Mouse (Mus musculus) mouse trophoblast stem cell (cell line): ENCODE measurements around the gene Gpr137.
"Not testable (repeated sequence)": the region's sequence is repeated elsewhere in the genome, so short reads cannot be mapped to it uniquely, and the experiment has no call there.

ENCODE experiments used
- in situ Hi-C, 2 experiments: fragments of 300-500 bp; cut with MseI, MboI; formaldehyde crosslinking; loops; 2 replicates in 1 of 2; 3 replicates in 1 of 2; pipeline ENCODE4 v1.15.1; 2025

Gpr137 gene

DNA sequence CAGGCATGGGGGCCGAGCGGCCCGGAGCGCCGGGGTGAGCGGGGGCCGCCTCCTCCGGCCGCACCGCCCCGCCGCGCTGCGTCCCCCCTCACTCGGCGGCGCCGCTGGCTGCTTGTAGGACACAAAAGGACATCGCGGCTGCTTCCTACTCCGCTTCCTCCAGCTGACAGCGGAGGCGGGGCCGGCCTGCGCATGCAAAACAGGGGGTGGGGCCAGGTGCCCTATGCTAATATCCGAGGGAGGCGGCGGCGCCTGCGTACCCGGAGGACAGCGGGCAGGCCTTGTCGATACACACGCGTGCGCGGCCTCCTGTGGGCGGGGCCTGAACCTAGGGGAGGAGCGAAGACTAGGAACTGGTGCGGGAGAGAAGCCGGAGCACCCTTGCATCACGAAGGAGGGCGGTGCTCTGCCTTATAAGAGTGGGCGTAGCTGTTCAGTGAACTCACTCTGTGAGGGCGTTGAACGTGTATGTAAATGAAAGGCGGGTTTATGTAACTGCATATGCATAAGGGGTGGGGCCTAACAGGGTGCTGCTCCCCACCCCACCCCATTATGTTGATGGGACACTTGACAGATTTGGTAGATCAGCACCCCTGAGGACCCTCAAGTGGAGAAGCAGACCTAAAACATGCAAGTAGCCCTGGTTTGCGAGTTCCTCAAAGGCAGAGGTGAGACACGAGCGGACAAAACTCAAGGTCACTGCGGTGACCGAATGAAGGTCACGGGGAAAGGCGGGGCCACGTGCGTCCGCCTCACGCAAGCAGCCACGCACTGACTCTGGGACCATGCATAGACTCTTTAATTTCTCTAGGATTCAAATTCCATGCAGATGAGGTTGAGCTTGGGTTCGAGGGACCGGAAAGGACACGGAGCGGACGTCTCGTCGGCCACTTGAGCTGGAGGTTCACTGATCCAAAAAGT, 20.4 kb downstream of the Gpr137 start, which contains the start of gene Esrra:
TSS of gene Esrra (minus strand) at position 167 of the 921 bp plus-strand sequence.
- in situ Hi-C loops, result no loop called here

DNA sequence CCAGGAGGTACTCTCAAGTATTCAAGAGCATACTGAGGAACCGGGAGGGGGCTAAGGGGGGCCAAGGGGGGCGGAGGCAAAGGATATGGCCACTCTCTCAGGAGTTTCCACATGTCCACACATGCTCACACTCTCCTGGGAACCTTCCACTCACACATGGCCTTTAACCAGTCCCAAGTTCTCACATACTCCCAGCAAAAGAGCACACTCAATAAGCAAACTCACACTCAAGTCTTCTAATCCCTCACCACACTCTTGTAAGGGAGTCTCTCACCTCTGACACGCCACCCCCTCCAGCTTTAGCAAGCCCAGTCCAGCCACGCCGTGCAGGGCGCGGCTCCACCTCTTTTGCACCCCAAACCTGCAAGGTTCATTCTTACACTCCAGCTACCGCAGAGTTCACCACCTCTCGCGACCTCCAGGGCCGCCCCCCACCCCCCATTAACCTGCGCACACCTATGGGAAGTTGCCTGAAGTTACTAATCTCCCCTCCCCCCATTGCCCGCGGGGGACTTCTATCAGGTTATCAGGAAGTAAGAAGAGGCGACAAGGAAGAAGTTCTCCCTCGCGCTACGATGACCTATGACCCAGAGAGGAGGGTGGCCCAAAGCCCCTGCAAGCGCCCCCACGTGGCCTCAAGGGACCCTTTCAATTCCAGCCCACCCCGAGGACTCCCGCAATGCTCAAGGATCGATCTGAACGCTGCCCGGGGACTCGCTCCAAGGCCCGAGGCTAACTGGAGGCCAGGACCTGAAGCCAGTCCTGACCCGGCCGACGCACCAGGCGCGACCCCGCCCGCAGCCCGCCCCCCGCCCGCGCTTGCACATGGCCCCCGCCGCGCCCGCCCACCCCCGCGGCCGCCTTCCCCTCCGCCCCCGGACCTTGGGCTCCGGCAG, 21.3 kb downstream of the Gpr137 start:
- in situ Hi-C loops, result no loop called here

DNA sequence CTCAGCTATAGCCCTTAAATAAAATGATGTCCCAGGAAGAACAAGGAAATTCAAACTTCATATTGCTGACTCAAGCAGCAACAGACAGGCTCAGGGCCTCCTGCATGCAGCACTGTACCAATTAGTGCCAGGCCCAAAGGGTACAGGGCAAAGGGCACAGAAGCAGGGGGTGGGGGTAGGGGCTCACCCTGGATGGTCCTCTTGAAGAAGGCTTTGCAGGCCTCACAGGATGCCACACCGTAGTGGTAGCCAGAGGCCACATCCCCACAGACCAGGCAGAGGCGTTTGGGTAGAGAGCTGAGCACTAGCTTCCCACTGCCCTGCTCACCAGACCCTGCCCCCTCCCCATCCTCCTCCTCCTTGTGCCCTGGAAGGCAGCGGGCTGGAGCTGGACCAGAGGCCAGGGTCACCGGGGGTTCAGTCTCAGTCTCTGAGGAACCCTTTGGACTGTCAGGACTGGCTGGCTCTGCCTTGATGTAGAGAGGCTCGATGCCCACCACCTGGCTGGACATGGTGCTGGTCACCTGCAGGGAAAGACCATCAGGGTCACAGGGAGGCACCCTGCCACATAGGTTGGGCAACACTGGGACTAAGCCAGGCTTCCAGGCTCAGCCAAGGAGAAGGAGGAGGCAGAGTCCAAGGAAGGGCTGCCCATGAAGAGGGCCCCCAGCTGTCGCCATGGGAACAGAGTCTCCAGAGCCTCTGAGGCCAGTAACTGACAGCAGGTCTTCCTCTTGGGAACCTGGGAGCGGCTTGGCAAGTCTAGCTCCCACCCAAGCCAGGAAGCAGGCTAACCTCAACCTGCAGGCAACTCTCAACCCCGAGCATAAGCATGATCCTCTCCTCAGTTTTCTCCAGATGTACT, 22.2 kb downstream of the Gpr137 start:
- in situ Hi-C loops, result no loop called here

DNA sequence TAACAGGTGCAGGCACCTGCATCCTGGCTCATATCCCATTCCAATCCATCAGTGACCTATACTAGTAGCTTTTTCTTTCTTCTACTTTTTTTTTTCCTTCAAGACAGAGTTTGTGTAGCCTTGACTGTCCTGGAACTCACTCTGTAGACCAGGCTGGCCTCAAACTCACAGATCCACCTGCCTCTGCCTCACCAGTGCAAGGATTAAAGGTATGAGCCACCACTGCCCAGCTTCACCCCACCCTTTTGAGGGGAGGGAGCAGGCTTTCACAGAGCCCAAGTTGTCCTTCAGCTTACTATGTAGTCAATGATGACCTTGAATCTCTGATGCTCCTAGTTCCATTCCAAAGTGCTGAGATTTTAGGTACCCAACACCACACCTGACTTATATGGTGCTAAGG, 22.8 kb downstream of the Gpr137 start:
- in situ Hi-C loops, result no loop called here

DNA sequence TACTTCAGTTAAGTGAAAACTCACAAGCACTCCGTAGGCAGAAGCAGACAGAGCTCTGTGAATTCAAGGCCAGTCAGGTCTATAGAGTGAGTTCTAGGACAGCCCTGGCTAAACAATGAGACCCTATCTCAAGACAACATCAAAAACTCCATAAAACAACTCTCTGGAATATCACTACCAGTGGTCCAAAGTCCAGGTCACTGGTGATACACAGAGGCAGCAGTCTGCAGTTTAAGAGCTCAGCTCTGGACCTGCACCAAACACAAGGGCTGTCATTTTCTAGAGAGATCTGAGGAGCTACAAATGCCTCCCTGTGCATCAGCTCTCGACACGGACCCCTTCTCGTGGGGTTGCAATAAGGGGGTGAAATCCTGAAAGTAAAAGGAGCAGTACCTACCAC, 24.0 kb downstream of the Gpr137 start:
- in situ Hi-C loops, result no loop called here

DNA sequence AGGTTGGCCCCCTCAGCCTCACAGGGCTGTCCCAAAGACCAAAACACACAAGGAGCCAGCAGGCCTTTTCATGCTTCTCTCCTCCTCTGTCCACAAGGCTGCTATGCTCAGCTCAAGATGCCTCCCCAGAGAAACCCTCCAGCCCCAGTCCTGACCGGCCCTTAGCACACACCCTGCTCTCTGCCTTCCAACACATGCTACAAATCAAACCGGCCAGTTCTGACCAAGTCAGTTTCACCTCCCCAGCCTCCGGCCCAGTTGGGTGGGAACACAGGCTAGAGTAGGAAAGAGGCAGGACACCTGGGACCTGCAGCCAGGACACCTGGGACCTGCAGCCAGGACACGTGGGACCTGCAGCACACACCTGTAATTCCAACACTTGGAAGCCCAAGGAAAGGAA, 25.8 kb downstream of the Gpr137 start:
- in situ Hi-C loops, result no loop called here

DNA sequence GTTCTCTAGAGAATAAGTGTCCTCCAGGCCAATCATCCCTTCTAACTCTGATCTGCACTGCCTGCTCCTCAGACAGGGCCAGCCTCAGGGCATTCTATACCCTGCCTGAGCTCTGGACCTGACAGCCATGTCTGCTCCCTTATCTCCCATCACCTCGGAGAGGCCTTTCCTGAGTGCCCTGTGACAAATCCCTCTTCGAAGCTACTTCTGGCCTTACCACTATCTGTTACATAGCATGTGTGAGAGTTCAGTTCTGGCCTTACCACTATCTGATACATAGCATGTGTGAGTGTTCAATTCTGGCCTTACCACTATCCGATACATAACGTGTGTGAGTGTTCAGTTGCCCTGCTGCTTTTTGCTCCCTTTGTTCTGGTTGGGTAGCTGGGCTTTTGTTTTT, 27.0 kb downstream of the Gpr137 start:
- in situ Hi-C loops, result no loop called here

DNA sequence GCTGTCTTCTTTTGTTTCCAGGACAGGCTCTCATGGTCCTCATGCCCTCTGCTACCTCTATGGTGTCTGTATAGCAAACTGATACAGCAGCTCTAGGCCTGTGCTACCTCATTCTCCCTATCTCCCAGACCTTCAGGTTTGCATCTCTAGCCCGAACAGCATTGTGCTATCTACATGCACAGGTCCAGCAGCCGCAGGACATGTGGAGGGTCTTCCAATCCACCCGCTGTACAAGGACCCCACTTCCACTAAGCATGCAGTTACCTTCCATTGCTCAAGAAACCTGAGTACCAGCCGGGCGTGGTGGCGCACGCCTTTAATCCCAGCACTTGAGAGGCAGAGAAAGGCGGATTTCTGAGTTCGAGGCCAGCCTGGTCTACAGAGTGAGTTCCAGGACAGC, 27.7 kb downstream of the Gpr137 start:
- in situ Hi-C loops, result no loop called here

DNA sequence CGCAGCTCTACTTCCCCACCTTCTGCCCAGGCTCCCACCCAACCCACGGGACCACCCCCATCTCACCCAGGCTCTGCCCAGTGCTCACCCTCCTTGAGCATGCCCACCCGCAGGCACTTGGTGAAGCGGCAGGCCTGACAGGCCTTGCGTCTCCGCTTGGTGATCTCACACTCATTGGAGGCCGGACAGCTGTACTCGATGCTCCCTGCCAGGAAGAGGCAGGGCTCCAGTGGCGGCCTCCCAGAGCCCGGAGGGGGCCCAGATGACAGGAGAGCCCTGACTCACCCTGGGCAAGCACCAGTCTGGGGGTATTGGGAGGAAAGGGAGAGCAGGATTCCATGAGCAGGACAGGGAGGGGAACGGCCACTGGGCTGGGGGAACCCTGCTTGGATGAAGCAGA, 28.3 kb downstream of the Gpr137 start:
- in situ Hi-C loops, result no loop called here

DNA sequence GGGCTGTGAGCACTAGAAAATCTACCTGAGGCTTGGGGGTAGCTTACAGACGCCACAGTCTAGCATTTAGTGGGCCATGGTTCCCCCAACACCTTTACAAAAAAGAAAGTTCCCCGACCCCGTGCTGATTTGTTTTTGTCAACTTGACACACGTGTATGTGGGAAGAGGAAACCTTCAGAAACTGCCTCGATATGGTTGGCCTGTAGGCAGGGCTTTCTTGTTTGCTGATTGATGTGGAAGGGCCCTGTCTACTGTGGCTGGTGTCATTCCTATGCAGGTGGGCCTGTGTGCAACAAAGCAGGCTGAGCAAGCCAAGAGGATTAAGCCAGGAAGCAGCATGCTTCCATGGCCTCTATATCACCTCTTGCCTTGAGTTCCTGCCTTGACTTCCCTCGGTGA, 29.2 kb downstream of the Gpr137 start:
- in situ Hi-C loops, result no loop called here

DNA sequence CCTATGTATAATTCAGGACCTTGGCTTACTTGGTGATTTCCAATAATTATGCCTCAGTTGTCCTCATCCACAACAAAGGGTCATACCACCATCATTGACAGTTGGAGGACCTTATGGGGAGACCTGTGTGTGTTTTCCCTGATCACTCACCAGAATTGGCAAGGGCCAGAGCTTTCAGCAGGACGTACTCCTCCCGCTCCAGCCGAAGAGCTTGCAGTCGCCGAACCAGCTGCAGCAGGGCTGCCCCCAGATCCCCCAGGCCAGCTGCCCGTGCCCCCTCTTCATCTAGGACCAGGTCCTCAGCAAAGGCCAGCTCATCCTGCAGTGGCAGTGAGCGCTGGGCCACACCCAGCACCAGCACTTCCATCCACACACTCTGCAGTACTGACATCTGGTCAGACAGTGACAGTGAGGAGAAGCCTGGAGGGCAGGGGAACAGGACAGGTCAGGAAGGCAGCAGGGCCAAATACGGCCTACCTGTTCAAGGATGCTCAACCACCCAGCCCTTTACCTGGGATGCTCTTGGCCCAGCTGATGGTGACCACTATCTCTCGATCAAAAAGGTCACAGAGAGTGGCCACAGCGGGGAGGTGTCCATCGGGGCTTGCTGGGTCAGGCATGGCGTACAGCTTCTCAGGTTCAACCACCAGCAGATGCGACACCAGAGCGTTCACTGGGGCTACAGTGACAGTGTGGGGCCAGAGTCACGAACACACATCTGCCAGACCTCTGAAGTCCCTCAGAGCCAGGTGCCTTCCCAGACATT, 29.9 kb downstream of the Gpr137 start:
- in situ Hi-C loops, result no loop called here

DNA sequence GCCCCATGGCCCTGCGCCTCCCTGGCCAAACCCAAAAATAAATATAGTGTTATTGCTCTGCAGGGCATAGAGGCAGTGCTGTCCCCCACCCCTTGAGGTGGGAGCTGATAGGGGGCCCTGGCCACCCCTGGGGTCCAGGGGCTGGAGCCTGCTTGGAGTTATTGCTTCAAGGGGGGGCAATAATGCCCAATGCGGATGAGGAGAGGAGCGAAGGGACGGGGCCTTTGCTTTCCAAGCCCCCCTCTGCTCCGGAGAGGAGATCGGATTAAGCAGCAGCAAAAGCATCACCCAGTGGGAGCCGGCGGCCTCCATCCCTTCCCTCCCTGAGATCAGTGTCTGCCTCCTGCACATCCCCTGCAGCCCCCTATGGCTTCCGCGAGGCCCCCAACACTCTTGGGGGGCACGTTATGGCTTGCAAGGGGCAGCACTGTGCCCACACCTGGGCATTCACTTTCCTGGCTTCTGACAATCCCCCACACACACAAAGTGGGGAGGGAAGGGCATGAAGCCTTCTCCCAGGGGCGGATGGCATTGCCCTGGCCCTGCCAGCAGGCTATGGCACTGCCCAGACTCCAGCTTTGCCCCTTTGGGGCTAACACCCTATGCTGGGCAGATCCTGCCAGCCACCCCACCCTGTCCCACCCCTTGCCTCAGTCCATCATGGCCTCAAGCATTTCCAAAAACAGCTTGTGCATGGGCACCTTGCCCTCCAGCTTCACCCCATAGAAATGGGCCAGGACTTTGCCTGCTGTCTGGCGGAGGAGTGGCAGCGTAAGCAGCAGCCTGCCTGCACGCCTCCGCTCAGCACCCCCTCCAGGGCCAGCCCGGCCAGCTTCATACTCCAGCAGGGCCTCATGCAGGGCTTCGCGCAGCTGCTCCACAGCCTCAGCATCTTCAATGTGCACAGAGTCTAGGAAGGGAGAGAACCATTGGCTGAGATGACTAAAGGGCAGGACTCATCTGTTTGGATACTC, 30.9 kb downstream of the Gpr137 start:
- in situ Hi-C loops, result no loop called here

DNA sequence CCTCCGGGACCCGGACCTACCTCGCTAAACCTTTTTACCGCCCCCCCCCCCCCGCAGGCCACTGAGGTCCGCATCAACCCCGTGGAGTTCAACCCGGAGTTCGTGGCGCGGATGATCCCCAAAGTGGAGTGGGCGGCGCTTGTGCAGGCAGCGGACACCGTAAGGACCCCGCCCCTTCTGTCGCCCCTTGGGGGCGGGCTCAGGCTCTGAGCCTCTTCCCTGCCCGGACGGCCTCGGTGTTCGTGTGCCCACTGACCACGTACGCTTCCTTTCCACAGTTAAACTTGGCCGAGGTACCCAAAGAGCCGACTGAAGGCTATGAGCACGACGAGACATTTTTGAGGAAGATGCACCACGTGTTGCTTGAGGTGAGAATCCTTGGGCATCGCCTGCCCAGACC, 32.0 kb downstream of the Gpr137 start:
- in situ Hi-C loops, result not testable (repeated sequence)

DNA sequence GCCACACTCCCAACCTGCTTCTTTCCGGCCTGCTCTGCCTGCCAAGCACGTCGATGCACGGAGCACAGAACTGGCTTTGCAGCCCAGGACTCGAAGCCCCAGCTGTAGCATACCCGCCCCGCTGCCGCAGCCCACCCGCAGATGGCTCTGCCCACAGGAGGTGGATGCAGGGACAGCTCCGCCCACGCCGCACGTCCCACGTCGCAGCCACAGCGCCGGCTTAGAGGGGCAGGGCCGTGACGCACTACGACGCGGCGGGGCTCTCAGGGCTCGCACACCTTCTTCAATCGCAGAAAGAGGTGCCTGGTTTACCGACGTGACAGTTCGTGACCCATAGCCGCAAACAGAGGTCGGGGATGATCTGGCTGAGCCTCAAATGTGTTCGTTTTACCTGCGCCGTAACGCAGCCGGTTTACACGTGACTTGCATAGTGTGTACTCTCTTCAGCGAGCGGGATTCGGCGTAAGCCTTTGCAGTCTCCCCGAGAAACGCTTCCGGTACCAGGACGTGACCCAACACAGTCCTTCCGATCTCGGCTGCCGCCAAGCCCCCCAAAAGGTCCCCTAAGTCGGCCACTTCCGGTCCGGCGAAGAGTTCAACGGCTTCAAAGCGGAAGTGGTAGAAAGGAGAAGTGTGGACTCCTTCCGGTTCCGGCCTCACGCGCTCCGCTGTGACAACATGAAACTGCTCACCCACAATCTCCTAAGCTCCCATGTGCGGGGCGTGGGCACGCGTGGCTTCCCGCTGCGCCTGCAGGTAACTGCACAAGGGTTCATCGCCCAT, 32.6 kb downstream of the Gpr137 start, which contains the start of the genes Trmt112 and Prdx5:
TSS of gene Trmt112 (plus strand) at position 192 of the 783 bp plus-strand sequence.
TSS of gene Prdx5 (minus strand) at position 600 of the 783 bp plus-strand sequence.
- in situ Hi-C loops, result no loop called here

DNA sequence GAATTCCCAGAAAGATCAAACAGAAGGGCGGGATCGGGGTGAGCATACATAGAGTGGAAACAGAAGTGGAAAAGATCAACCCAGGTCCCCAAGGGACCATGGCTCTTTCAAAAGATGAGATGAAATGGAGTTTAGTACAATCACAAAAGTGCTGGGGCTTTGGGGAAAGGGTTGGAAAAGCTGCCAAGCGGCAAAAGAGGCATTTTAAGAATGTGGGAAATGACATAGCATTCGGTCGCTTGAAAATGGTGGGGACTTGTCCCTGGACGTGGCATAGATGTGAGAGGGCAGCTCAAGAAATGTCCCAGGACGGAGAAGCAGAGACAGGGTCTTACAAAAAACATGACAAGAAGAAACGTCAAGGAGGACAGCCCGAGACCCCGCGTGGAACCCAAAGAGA, 33.3 kb downstream of the Gpr137 start:
- in situ Hi-C loops, result no loop called here

DNA sequence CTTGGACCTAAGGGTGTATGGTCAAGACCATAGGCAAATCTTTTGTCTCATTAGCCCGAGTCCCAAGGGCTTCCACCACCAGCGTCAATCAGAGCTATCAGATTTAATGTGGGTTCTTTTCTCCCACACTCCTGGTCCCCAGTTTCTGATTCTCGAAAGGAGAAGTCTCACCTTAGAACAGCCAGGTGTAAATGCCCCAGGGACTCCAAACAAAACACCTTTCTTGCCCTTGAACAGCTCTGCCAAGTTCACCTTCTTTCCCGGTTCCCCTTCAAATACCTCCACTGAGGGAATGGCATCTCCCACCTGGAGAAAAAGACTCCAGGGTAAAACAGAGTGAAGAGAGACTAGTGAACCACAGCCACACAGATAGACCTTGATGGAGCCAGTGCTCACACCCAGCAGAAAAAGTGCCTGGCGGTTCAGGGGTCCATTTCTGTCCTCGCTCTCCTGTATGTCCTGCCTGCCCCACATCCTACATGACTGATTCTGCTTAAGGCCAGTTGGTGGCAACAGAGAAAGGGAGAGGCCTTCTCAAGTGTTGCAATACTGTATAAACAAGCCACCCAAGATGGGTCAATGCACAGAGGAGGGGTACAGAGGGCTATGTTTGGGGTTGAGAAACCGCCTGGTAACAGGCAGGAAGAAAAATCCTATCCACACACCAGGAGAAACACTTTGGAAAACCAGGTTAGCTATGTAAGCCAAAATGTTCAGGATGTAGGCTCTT, 34.3 kb downstream of the Gpr137 start:
- in situ Hi-C loops, result no loop called here

DNA sequence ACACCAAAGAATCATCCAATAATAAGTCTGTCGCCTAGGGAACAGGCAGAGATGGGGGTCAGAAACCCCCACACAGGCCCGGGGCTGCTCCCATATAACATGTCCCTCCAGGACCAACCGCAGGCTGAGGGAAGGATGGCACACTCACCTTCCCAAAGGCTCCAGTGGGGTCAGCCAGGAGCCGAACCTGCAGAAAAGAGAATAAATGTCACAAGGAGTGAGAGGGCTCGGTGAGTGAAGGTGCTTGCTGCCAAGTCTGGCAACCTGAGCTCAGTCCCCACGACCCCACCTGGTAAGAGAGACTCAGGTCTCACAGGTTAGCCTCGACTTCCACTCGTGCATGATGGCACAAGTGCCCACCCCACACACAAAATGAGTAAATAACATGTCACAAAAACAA, 35.2 kb downstream of the Gpr137 start:
- in situ Hi-C loops, result no loop called here

DNA sequence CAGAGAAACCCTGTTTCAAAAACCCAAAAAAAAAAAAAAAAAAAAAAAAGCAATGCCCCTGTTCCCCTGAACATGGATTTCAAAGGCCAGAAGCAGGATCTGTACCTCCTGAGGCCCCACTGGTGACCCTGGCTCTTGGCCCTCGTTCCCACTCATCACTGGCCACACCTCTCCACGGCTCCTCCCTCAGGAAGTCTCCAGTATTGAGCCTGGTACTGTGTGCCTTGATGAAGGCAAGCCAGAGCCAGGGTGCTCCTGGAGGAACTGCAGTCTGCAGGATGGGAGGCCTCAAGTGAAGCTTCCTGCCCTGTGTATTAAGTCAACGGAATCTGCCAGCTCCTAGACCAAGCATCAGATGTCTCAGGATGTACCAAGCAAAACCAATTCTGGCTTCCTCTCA, 36.1 kb downstream of the Gpr137 start:
- in situ Hi-C loops, result no loop called here
